Mouse (Mus musculus): ENCODE measurements around the gene Rab44. TPM values are rescaled to one million over a fixed set of nuclear protein-coding genes. Genes with fewer than 3 reads are reported as not detected.
"Not testable (repeated sequence)": the region's sequence is repeated elsewhere in the genome, so short reads cannot be mapped to it uniquely, and the experiment has no call there.

Rab44 gene
- polyA plus RNA-seq, 1 experiment from 2014 or later, result 0.13 TPM

DNA sequence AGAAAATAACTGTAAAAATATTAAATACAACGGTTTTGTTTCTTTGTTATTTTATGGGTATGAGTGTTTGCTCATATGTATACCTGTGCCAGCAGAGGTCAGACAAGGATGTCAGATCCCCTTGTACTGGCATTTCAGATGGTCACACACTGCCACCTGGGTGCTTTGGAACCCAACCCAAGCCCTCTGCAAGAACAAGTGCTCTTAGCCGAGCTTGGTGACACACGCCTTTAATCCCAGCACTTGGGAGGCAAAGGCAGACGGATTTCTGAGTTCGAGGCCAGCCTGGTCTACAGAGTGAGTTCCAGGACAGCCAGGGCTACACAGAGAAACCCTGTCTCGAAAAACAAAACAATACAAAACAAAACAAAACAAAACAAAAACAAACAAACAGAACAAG, 3.6 kb upstream of the Rab44 start:
- not testable (repeated sequence) for H3K9ac ChIP-seq; H3K36me3 ChIP-seq; H3K27me3 ChIP-seq (replicated peaks); H3K4me3 ChIP-seq; H3K4me1 ChIP-seq (replicated peaks); ATAC-seq (ENCODE audit: insufficient number of reproducible peaks, low FRiP score); H3K4me2 ChIP-seq; H3K9me3 ChIP-seq (replicated peaks); H3K27ac ChIP-seq (ENCODE audit: poor library complexity, severe bottlenecking)
- 78% methylated on average over 6 of the region's 6 CpGs for WGBS

DNA sequence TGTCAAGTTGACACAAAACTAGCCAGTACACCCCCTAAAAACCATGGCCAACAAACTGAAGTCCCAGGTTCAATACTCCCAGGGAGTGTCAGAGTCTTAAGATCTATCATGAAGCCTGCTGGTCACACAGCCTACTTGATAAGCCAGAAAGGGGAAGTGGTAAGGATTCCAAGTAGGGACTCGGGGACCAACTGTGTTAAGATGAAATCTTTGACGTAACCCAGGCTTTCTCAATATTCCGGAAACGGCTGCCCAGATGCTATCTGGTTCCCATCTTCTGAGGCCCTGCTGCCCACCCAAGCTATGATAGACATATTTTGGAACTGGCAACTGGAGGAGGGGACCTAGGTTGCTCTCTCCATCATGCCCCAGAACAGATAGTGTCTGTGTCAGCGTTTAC, 2.6 kb upstream of the Rab44 start:
- no peaks in the 10 kb centered on the region for H3K27me3 ChIP-seq (replicated peaks)
- H3K9me3 ChIP-seq (replicated peaks), result no peaks in the 10 kb centered on the region; the same call in 1 of the 2 replicates
- H3K36me3 ChIP-seq, result no peaks in the 10 kb centered on the region
- no peak for ATAC-seq (ENCODE audit: insufficient number of reproducible peaks, low FRiP score)
- no peak overlapping the region for H3K9ac ChIP-seq
- H3K4me3 ChIP-seq, result no peak overlapping the region
- H3K27ac ChIP-seq (ENCODE audit: poor library complexity, severe bottlenecking), result no peak overlapping the region
- 76% methylated on average over 5 of the region's 5 CpGs for WGBS
- no peak overlapping the region for H3K4me2 ChIP-seq
- no peaks in the 10 kb centered on the region for H3K4me1 ChIP-seq (replicated peaks)

DNA sequence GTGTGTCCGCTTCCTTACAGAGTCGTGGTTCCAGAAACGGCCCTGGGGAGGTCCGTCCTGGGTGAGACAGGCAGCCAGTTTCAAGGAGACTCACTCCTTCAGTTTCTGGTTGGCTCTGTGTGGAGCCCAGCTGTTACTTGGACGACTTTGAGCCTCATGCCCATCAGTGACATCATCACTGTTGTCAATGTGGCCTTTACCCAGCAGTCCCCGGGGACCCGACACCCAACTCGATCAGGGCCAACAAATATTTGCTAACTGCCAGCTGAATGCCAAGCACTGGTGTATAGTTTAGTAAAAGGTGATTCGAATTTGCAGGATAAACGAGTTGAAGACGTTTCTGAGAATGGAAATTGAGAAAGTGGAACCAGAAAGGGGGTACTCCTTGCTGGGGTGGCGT, 2.1 kb downstream of the Rab44 start:
- Histone ChIP-seq H3K4me3 (no peak overlapping the region), H3K36me3 (no peaks in the 10 kb centered on the region), H3K9me3 (replicated peaks) (no peaks in the 10 kb centered on the region; the same call in 1 of the 2 replicates), H3K27me3 (replicated peaks) (peaks cover 7% of the 10 kb centered on the region; the same call in 1 of the 2 replicates), H3K27ac (ENCODE audit: poor library complexity, severe bottlenecking) (no peak overlapping the region), H3K9ac (no peak overlapping the region), H3K4me2 (no peak overlapping the region), H3K4me1 (replicated peaks) (0 out of 2 replicates have a peak, but pooled peaks cover 3% of the 10 kb centered on the region)
- no peak for ATAC-seq (ENCODE audit: insufficient number of reproducible peaks, low FRiP score)
- 70% methylated on average over 12 of the region's 12 CpGs for WGBS

DNA sequence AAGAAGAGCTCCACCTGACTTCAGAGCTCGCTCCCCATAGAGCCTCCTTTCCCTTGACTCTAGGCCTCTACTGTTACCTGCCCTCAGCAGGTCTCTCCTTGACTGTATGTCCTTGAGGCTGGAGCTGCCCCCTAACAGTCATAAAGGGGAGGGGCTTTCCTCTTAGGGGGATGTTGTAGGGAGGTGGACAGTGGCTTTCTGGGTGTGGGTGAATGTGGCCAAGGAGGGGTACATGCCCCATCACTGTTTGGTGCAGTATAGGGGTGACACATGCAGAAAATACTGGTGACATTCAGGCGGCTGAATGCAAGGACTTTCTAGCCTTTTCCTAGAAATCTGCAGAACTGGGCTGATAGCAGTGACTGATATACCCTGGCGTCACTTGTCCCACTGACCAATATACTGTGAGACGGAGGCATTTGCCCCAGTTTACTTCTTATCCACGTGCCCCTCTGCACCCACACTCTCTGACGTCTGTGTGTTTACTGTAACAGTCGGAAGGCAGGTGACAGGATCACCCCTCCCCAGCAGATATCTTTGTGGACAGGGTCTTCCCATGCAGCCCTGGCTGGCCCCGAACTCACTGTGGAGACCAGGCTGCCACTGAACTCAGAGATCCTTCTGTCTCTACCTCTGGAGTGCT, 3.2 kb downstream of the Rab44 start:
- no peak overlapping the region for H3K9ac ChIP-seq
- H3K27me3 ChIP-seq (replicated peaks), result peaks cover 7% of the 10 kb centered on the region; the same call in 1 of the 2 replicates
- no peak overlapping the region for H3K4me2 ChIP-seq
- H3K36me3 ChIP-seq, result no peaks in the 10 kb centered on the region
- ATAC-seq (ENCODE audit: insufficient number of reproducible peaks, low FRiP score), result 0 out of 2 replicates have a peak, but pooled peaks have one; percentile 22
- 57% methylated on average over 8 of the region's 8 CpGs for WGBS
- no peaks in the 10 kb centered on the region; the same call in 1 of the 2 replicates for H3K9me3 ChIP-seq (replicated peaks)
- no peak overlapping the region for H3K27ac ChIP-seq (ENCODE audit: poor library complexity, severe bottlenecking)
- no peak overlapping the region for H3K4me3 ChIP-seq
- H3K4me1 ChIP-seq (replicated peaks), result 0 out of 2 replicates have a peak, but pooled peaks cover 3% of the 10 kb centered on the region

DNA sequence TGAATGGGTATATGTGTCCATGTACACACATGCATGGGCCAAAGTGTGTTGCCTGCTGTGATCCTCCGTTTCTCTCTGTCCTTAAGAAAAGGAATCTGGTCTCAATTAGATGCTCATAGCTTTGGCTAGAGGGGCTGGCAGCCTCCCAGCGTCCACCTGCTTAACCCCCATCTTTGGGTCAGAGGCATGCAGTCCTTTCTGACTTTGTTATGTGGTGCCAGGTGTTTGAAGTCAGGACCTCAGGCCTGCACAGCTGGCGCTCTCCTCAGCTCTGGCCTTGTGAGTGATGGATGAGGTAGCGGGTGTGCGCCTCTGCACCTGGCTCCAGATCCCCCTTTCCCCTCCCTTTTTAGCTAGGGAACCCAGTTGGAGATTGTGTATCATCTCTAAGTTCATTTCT, 4.1 kb downstream of the Rab44 start:
- no peak overlapping the region for H3K27ac ChIP-seq (ENCODE audit: poor library complexity, severe bottlenecking)
- H3K9ac ChIP-seq, result no peak overlapping the region
- WGBS, result 63% methylated on average over 5 of the region's 5 CpGs
- no peaks in the 10 kb centered on the region for H3K36me3 ChIP-seq
- H3K9me3 ChIP-seq (replicated peaks), result no peaks in the 10 kb centered on the region
- H3K4me2 ChIP-seq, result no peak overlapping the region
- H3K27me3 ChIP-seq (replicated peaks), result peaks cover 7% of the 10 kb centered on the region; the same call in 1 of the 2 replicates
- ATAC-seq (ENCODE audit: insufficient number of reproducible peaks, low FRiP score), result no peak
- H3K4me1 ChIP-seq (replicated peaks), result 0 out of 2 replicates have a peak, but pooled peaks cover 3% of the 10 kb centered on the region
- H3K4me3 ChIP-seq, result no peak overlapping the region

DNA sequence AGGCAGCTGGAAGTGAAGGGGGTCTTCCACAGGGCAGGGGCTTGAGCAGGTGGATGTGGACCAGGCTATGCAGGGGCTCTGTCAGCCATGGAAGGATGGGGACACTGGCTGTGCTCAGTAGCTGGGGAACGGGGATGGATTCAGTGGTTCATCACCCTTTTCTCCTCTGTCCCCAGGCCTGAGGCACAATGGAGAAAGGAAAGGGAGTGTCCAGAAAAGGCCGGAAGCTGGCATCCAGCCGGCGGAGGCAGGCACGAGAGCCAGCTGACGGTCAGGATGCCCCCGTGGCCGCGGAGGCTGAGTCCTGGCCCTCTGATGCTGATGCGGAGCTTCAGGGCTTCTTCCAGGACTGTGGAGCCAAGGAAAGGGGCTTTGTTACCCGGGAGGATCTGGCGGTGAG, 6.7 kb downstream of the Rab44 start:
- H3K4me2 ChIP-seq, result no peak overlapping the region
- 0 out of 2 replicates have a peak, but pooled peaks cover 3% of the 10 kb centered on the region for H3K4me1 ChIP-seq (replicated peaks)
- no peak overlapping the region for H3K27ac ChIP-seq (ENCODE audit: poor library complexity, severe bottlenecking)
- no peaks in the 10 kb centered on the region for H3K9me3 ChIP-seq (replicated peaks)
- no peak overlapping the region for H3K4me3 ChIP-seq
- H3K27me3 ChIP-seq (replicated peaks), result peaks cover 7% of the 10 kb centered on the region; the same call in 1 of the 2 replicates
- no peak for ATAC-seq (ENCODE audit: insufficient number of reproducible peaks, low FRiP score)
- no peaks in the 10 kb centered on the region for H3K36me3 ChIP-seq
- no peak overlapping the region for H3K9ac ChIP-seq
- 67% methylated on average over 12 of the region's 12 CpGs for WGBS

DNA sequence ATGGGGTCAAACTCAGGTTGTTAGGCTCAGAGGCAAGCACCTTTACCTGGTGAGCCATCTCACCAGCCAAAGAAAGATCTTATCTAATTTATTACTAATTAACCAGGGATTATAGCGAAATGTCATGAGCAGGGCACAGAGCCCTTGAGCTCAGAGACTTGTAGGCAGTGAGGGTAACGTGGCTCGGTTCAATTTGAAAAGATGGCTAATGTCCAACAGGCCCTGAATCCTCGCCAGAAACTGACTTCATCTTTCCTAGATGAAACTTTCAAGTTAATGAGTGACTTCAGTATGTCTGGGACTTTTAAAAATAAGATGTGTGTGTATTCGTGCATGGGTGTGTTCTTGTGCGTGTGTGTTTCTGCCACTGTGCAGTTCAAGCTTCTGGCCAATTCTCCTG, 8.9 kb downstream of the Rab44 start:
- WGBS, result 72% methylated on average over 6 of the region's 6 CpGs
- no peak for ATAC-seq (ENCODE audit: insufficient number of reproducible peaks, low FRiP score)
- Histone ChIP-seq H3K27ac (ENCODE audit: poor library complexity, severe bottlenecking) (no peak overlapping the region), H3K9ac (no peak overlapping the region), H3K9me3 (replicated peaks) (no peaks in the 10 kb centered on the region), H3K4me2 (no peak overlapping the region), H3K4me1 (replicated peaks) (0 out of 2 replicates have a peak, but pooled peaks cover 3% of the 10 kb centered on the region), H3K4me3 (no peak overlapping the region), H3K36me3 (no peaks in the 10 kb centered on the region), H3K27me3 (replicated peaks) (peaks cover 7% of the 10 kb centered on the region; the same call in 1 of the 2 replicates)

DNA sequence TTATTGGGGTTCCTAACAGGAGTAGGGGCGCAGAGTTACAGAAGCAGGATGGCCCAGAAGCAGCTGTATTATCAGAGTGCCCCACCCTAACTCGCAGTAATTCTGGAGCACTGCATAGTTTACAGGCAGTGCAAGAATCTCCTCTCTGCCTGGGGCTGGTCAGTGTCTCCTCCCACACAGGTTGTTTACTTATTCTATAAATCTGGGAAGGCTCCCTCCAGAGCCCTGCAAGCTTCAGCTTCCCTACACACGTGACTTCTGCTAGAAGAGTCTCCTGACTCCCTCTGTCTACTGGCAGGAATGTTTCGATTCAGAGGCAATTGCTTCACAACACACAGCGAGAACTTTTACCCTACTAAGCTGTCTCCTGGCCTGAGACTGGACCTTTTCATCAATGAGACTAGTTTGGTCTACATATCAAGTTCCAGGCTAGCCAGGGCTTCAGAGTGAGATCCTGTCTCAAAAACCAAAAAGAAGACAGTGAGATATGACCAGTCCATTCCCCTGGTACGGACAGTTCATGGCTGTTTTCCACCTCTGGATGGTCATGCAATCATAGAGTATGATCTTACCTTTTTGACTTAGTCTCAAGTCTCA, 9.7 kb downstream of the Rab44 start:
- Histone ChIP-seq H3K4me3 (no peak overlapping the region), H3K4me1 (replicated peaks) (0 out of 2 replicates have a peak, but pooled peaks cover 3% of the 10 kb centered on the region), H3K9me3 (replicated peaks) (no peaks in the 10 kb centered on the region), H3K27me3 (replicated peaks) (0 out of 2 replicates have a peak, but pooled peaks cover 3% of the 10 kb centered on the region), H3K9ac (no peak overlapping the region), H3K4me2 (no peak overlapping the region), H3K27ac (ENCODE audit: poor library complexity, severe bottlenecking) (no peak overlapping the region), H3K36me3 (no peaks in the 10 kb centered on the region)
- ATAC-seq (ENCODE audit: insufficient number of reproducible peaks, low FRiP score), result no peak
- WGBS, result 63% methylated on average over 6 of the region's 6 CpGs

DNA sequence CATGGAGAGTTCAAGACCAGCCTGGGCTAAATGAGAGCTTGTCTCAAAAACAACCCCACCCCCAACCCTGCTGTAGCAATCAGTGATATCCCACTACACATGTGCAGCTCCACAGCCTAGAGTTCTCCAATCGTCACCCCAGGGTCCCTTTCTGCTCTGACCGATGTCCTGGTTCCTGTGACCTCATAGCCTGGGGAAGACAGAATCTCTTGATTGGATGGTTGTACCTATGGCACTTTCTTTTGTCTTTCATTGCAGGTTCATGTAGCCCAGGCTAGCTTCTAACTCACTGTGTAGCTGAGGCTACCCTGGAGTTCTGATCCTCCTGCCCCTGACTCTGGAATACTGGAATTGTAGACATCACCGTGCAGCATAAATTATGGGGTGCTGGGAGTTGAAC, 12.6 kb downstream of the Rab44 start:
- Histone ChIP-seq H3K27me3 (replicated peaks) (no peaks in the 10 kb centered on the region), H3K9ac (no peak overlapping the region), H3K4me3 (no peak overlapping the region), H3K4me2 (no peak overlapping the region), H3K36me3 (no peaks in the 10 kb centered on the region), H3K4me1 (replicated peaks) (no peaks in the 10 kb centered on the region), H3K27ac (ENCODE audit: poor library complexity, severe bottlenecking) (no peak overlapping the region), H3K9me3 (replicated peaks) (no peaks in the 10 kb centered on the region)
- ATAC-seq (ENCODE audit: insufficient number of reproducible peaks, low FRiP score), result no peak
- 81% methylated on average over 3 of the region's 3 CpGs for WGBS

DNA sequence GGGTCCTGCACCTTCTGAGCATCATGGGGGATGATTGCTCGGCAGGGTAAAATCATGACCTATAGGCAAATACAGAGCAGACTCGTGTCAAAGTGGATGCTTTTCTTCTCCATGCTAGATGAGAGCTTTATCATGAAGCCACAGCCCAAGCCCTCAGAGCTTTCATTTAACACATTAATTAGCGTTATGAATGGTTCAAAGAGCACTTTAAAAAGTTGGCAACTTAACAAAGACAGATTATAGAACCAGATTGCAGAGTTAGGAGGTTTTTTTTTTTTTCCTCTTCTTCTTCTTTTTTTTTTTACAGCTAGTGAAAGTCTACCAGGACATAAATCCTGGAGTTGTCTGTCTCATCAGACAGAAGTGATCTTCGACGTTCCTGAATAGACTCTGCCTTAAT, 15.4 kb downstream of the Rab44 start:
- ATAC-seq (ENCODE audit: insufficient number of reproducible peaks, low FRiP score), result no peak

DNA sequence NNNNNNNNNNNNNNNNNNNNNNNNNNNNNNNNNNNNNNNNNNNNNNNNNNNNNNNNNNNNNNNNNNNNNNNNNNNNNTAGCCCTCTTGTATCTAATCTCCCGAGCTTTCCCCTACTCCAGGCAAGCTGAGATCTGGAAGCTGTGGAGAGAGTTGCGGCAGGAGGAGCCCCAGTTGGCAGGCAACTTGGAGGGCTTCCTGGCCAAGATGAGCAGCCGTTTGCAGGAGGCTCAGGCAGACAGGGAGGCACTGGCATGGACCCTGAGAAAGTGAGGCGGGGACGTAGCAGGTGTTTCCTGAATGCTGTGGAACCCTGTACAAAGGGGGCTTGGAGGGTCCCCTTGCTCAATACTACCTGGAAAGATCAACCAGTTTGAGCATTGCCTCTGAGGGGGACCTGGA, 21.1 kb downstream of the Rab44 start:
- ATAC-seq (ENCODE audit: insufficient number of reproducible peaks, low FRiP score), result no peak
- WGBS, result 49% methylated on average over 5 of the region's 5 CpGs
- Histone ChIP-seq H3K27ac (ENCODE audit: poor library complexity, severe bottlenecking) (no peak overlapping the region), H3K4me2 (no peak overlapping the region), H3K4me3 (no peak overlapping the region), H3K27me3 (replicated peaks) (no peaks in the 10 kb centered on the region; the same call in 1 of the 2 replicates), H3K36me3 (no peaks in the 10 kb centered on the region), H3K4me1 (replicated peaks) (no peaks in the 10 kb centered on the region), H3K9ac (no peak overlapping the region), H3K9me3 (replicated peaks) (no peaks in the 10 kb centered on the region)

More for the DNA sequence above, 15.4 kb downstream of the Rab44 start:
- Histone ChIP-seq H3K9me3 (replicated peaks) (no peaks in the 10 kb centered on the region), H3K27ac (ENCODE audit: poor library complexity, severe bottlenecking) (no peak overlapping the region), H3K36me3 (no peaks in the 10 kb centered on the region), H3K27me3 (replicated peaks) (no peaks in the 10 kb centered on the region; the same call in 1 of the 2 replicates), H3K4me3 (no peak overlapping the region), H3K4me1 (replicated peaks) (no peaks in the 10 kb centered on the region), H3K9ac (no peak overlapping the region), H3K4me2 (no peak overlapping the region)
- 61% methylated on average over 5 of the region's 5 CpGs for WGBS

All from heart, embryonic 12.5 days (tissue).